Mouse (Mus musculus) lung, postnatal 0 days (tissue): ENCODE measurements around the gene M6pr. TPM values are rescaled to one million over a fixed set of nuclear protein-coding genes. Genes with fewer than 3 reads are reported as not detected.

Source experiments
- ATAC-seq: fragments of 200-750 bp; cut with Nextera tagmentation; 2 replicates; pipeline ENCODE4 v1.8.0; 2017; ENCODE audit warnings: moderate library complexity
- DNase-seq: peaks from one replicate; pipeline ENCODE4 v3.0.0-alpha.2; 2016; ENCODE audit warnings: low spot score
- H3K27ac ChIP-seq: fragments of 300-500 bp; sonication (generic); 2 replicates; pipeline ENCODE4 v1.5.1; 2014; ENCODE audit warnings: antibody characterized with exemption, mild to moderate bottlenecking, low read length, mixed read lengths
- H3K27me3 ChIP-seq: fragments of 300-500 bp; sonication (generic); replicated peaks from 2 replicates; pipeline ENCODE4 v1.6.1; 2014; ENCODE audit warnings: low read length, mixed read lengths; ENCODE audit not compliant: insufficient read depth
- H3K36me3 ChIP-seq: fragments of 300-500 bp; sonication (generic); 2 replicates; pipeline ENCODE4 v1.6.1; 2014; ENCODE audit warnings: low read length, mixed read lengths; ENCODE audit not compliant: insufficient read depth
- H3K4me1 ChIP-seq: fragments of 300-500 bp; sonication (generic); 2 replicates; pipeline ENCODE4 v1.6.1; 2014; ENCODE audit warnings: antibody characterized with exemption, low read depth, low read length, mixed read lengths; ENCODE audit not compliant: insufficient read depth
- H3K4me2 ChIP-seq: fragments of 300-500 bp; sonication (generic); replicated peaks from 2 replicates; pipeline ENCODE4 v1.6.1; 2014; ENCODE audit warnings: low read depth, mild to moderate bottlenecking, low read length, moderate library complexity, mixed read lengths
- H3K4me3 ChIP-seq: fragments of 300-500 bp; sonication (generic); 2 replicates; pipeline ENCODE4 v1.5.1; 2014; ENCODE audit warnings: low read depth, low read length
- H3K9ac ChIP-seq: fragments of 300-500 bp; sonication (generic); replicated peaks from 2 replicates; pipeline ENCODE4 v1.6.1; 2014; ENCODE audit warnings: low read depth, mild to moderate bottlenecking
- H3K9me3 ChIP-seq: fragments of 300-500 bp; sonication (generic); 2 replicates; pipeline ENCODE4 v1.6.1; 2016; ENCODE audit warnings: low read length, mixed read lengths
- CTCF ChIP-seq: IDR thresholded peaks from 2 replicates; pipeline ENCODE4 v1.5.1; 2016; ENCODE audit warnings: antibody characterized with exemption, mild to moderate bottlenecking
- EP300 ChIP-seq: IDR thresholded peaks from 2 replicates; pipeline ENCODE4 v1.6.1; 2016; ENCODE audit warnings: antibody characterized with exemption, mild to moderate bottlenecking, control low read depth
- WGBS: fragments of 180-500 bp; shearing (Covaris S2); extraction: QIAGEN DNeasy Blood & Tissue Kit; methylation state at CpG from one replicate; pipeline ENCODE4 v1.1.7; 2014; 5-methylcytosine and 5-hydroxymethylcytosine counted together
- polyA plus RNA-seq: library from polyadenylated mRNA; unstranded; fragments of >200 nt; fragmentation: Nextera tagmentation; extraction: Ambion mirVana; gene quantifications from 2 replicates; pipeline ENCODE4 v1.2.1, GENCODE M21; 2015

M6pr gene
- polyA plus RNA-seq, 1 experiment from 2014 or later, result 114 TPM

DNA sequence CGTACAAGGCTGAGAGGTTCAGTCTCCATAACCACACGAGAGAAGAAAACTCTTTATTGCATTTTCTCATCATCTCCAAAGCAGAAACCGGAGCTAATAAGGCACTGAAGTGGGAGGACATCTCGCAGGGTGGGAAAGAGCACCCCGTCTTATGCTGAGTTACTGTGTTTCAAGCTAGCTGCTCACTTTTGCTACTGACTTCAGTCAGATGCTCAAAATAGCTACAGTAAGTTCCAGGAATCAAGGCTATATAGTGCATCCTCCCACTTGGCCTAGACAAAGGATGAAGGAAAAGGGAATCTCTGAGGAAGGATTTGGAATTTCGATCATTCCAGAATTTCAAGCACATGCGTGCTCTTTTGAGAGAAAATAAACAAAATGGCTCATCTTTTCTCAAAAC lies 32.0 kb upstream of the M6pr start:
- DNase-seq (no peak), ATAC-seq (no peak)

GRCm38 (mm10) chr6:122282782-122283181 lies 25.7 kb upstream of the M6pr start, which contains the start of gene Klrg1:
TSS of gene Klrg1 (minus strand) at chr6:122282882.
- Histone ChIP-seq H3K4me2 (no peak within 1 kb of the TSS), H3K9ac (no peak within 1 kb of the TSS), H3K9me3 (no peaks in the 10 kb centered on the region), H3K4me1 (no peaks in the 10 kb centered on the region), H3K4me3 (no peak within 1 kb of the TSS), H3K27me3 (no peaks in the 10 kb centered on the region), H3K27ac (no peak within 1 kb of the TSS), H3K36me3 (no peaks in the 10 kb centered on the region)
- DNase-seq (no peak), ATAC-seq (no peak)
- TF ChIP-seq CTCF (no peak), EP300 (no peak)
- 79% methylated on average over 6 of the region's 6 CpGs for WGBS

More for the DNA sequence above, 32.0 kb upstream of the M6pr start:
- Histone ChIP-seq H3K36me3 (no peaks in the 10 kb centered on the region), H3K9me3 (no peaks in the 10 kb centered on the region), H3K9ac (no peak overlapping the region), H3K4me3 (no peak overlapping the region), H3K4me1 (no peaks in the 10 kb centered on the region), H3K27ac (no peak overlapping the region), H3K27me3 (no peaks in the 10 kb centered on the region), H3K4me2 (no peak overlapping the region)
- no peak for TF ChIP-seq CTCF
- WGBS, result 75% methylated on average over 7 of the region's 7 CpGs

DNA sequence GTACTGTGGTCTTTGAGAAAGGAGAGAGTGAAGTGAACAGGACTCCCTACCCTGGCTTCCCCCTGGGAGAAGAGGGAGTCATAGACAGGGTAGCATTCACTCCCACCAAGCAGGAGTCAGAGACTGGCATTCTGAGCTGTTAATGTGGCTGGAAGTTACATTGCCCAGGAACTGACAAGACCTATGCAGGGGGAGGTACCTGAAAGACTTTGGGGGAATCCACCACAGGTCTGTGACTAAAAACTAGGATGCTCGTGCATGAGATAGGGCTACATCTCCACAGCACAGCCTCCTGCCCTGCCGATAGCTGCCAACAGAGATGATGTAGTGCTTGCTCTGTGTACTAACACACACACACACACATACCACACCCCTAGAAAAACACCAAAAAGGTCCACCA lies 25.1 kb upstream of the M6pr start:
- no peaks in the 10 kb centered on the region for H3K9me3 ChIP-seq
- no peaks in the 10 kb centered on the region for H3K27me3 ChIP-seq
- TF ChIP-seq CTCF (no peak), EP300 (no peak)
- 78% methylated on average over 2 of the region's 2 CpGs for WGBS
- no peaks in the 10 kb centered on the region for H3K4me1 ChIP-seq
- no peak overlapping the region for H3K4me3 ChIP-seq
- H3K4me2 ChIP-seq, result no peak overlapping the region
- H3K9ac ChIP-seq, result no peak overlapping the region
- no peak for DNase-seq
- no peak for ATAC-seq
- no peaks in the 10 kb centered on the region for H3K36me3 ChIP-seq
- no peak overlapping the region for H3K27ac ChIP-seq

DNA sequence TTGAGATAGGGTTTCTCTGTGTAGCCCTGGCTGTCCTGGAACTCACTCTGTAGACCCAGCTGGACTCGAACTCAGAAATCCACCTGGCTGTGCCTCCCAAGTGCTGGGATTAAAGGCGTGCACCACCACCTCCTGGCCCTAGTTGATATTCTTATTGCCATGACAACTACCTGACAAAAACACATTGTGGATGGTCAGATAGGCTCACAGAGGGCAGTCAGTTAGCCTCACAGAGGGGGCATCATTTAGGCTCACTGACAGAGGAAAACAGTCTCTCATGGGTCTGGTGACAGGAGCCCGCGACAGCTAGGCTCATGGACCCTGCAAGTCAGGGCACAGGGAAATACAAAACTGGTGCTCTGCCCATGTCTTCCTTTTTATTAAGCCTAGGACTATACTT lies 24.2 kb upstream of the M6pr start:
- Histone ChIP-seq H3K27ac (no peak overlapping the region), H3K4me3 (no peak overlapping the region), H3K4me1 (no peaks in the 10 kb centered on the region), H3K36me3 (no peaks in the 10 kb centered on the region), H3K4me2 (no peak overlapping the region), H3K27me3 (no peaks in the 10 kb centered on the region), H3K9me3 (no peaks in the 10 kb centered on the region), H3K9ac (no peak overlapping the region)
- WGBS, result 84% methylated on average over 4 of the region's 4 CpGs
- TF ChIP-seq EP300 (no peak), CTCF (no peak)
- DNase-seq (no peak), ATAC-seq (no peak)

DNA sequence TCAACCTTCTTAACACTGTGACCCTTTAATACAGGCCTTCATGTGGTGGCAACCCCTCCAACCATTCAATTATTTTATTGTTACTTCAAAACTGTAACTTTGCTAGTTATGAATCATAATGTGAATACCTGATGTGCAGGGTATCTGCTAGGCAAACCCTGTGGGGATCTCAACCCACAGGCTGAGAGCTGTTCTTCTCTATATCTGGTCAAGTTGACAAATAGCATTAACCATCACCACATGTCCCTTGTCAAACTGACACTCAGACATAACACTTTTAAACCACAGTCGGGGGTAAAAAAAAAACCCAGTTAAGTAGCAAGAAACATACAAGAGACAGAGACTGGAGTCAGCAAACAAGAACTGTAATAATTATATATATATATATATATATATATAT lies 23.7 kb upstream of the M6pr start:
- WGBS, result 48% methylated on average over 1 of the region's 1 CpGs
- Histone ChIP-seq H3K4me3 (no peak overlapping the region), H3K36me3 (no peaks in the 10 kb centered on the region), H3K27me3 (no peaks in the 10 kb centered on the region), H3K27ac (no peak overlapping the region), H3K4me1 (no peaks in the 10 kb centered on the region), H3K4me2 (no peak overlapping the region), H3K9me3 (no peaks in the 10 kb centered on the region), H3K9ac (no peak overlapping the region)
- ATAC-seq (no peak), DNase-seq (no peak)
- TF ChIP-seq EP300, result no peak

DNA sequence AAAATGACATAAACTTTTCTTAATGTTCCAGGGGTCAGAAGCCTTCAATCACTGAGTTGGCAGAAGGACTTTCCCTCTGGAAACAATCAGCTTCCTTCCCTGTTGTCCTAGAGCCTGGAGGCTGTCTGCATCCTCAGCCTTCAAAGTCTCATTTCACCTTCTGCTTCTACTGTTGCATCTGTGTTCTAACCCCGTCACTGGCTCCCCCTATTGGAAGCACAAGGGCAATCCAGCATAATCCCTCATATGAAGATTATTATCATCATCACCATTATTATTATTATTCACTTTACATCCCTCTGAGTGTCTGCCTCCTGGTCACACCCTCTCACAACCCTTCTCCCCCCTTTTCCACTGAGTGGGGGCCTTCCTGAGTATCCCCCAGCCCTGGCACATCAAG lies 20.3 kb upstream of the M6pr start:
- H3K9me3 ChIP-seq, result no peaks in the 10 kb centered on the region
- H3K4me2 ChIP-seq, result no peak overlapping the region
- no peak overlapping the region for H3K9ac ChIP-seq
- WGBS, result 30% methylated on average over 1 of the region's 1 CpGs
- no peaks in the 10 kb centered on the region for H3K4me1 ChIP-seq
- DNase-seq (no peak), ATAC-seq (no peak)
- H3K27ac ChIP-seq, result no peak overlapping the region
- TF ChIP-seq CTCF (peak; percentile 25), EP300 (no peak)
- no peaks in the 10 kb centered on the region for H3K27me3 ChIP-seq
- H3K4me3 ChIP-seq, result no peak overlapping the region
- no peaks in the 10 kb centered on the region for H3K36me3 ChIP-seq

- H3K9me3 ChIP-seq, result no peaks in the 10 kb centered on the region
Observed at GRCm38 (mm10) chr6:122289313-122289712, 19.2 kb upstream of the M6pr start.

More at GRCm38 (mm10) chr6:122289313-122289712, 19.2 kb upstream of the M6pr start:
- no peaks in the 10 kb centered on the region for H3K36me3 ChIP-seq
- no peaks in the 10 kb centered on the region for H3K27me3 ChIP-seq
- no peak overlapping the region for H3K4me3 ChIP-seq
- TF ChIP-seq EP300 (no peak), CTCF (no peak)
- H3K27ac ChIP-seq, result no peak overlapping the region
- H3K4me2 ChIP-seq, result no peak overlapping the region
- ATAC-seq, result no peak
- H3K9ac ChIP-seq, result no peak overlapping the region
- 71% methylated on average over 1 of the region's 1 CpGs for WGBS
- no peak for DNase-seq
- H3K4me1 ChIP-seq, result no peaks in the 10 kb centered on the region
